Mouse (Mus musculus): ENCODE results near the gene Vldlr.

The Vldlr gene

DNA sequence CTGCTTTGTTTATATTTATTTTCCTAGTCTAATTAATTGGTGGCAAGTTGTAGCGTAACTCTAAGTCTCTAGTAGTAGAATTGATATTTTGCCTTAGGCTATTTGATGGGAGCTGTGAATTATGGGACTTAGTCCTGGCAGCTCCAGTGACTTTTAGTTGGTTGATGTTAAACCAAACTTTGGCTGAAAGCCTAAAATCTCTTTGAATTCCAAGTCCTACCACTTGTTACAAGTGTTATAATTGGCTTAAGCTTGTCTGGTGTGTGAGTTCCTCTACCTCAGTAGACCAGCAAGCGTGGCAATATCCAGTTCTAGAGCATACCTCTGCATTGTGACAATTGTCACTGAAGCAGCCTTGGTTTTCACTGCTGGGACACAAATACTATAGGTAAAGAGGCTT lies 17.1 kb downstream of the Vldlr start:
- DNase-seq (ENCODE audit: low read depth, low spot score): no peak

DNA sequence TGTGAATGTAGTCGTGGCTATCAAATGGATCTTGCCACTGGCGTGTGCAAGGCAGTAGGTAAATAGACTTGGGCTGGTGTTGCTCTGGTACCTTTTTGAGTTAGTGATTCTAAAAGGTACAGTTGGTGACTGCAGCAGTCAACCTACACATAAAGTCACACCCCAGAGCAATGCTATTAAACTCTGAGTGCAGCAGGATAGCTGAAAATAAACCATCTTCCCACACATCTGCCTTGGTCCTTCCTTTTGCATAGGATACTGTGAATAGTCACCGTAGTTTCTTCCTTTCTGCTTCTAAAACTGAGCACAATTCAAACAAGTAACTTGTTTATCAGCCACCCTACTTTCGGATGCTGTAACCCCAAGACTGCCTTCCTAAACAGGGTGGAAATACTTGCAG lies 23.6 kb downstream of the Vldlr start:
- DNase-seq (ENCODE audit: low read depth, low spot score): no peak

DNA sequence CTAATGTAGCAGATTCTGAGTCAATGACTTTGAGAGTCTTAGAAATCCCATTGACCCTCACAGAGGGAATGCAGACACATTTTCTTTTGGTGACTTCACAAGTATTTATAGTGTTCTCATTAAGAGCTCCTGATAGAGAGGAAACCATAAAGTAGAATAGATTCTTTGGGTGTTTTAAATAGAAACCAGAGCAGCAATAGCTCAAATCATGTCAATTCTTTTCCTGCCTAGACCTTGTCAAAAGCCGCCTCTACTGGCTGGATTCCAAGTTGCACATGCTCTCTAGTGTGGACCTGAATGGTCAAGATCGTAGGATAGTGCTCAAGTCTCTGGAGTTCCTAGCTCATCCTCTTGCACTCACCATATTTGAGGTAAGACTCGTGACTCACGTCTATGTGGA lies 27.2 kb downstream of the Vldlr start:
- no peak for DNase-seq (ENCODE audit: low read depth, low spot score)

DNA sequence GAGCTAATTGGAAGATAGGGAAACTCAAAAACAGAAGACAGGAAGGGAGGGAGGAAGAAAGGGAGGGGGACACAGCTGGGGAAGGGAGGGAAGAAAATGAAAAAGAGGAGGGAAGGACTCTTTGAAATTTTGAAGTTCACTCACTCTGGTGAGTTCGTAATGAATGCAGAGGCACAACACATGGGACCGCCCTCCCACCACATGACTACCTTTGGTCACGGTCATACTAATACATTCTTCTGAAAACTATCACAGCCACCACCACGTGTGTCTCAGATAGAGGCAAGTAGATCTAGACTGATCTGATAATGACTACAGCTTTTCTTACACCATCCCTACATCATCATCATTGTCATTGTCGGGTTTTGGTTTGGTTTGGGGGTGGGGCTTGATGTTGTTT lies 38.5 kb downstream of the Vldlr start:
- DNase-seq (ENCODE audit: low read depth, low spot score): no peak

DNA sequence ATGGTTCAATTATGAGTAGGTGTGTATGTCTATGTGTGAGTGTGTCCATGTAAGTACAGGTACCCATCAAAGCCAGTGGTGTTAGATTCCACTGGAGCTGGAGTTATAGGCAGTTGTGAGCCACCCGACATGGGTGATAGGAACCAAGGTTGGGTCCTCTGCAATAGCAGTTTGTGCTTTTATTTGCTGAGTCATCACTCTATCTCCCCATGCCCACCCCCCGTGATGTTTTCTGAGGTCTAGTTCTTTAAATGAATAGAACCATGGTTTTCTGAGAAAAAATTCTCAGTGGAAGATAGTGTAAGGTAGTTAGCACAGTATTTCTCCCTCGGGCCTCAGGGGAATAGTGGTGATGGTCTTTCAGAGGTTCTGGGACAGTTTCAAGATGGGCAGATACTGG lies 39.4 kb downstream of the Vldlr start:
- no peak for DNase-seq (ENCODE audit: low read depth, low spot score)

DNA sequence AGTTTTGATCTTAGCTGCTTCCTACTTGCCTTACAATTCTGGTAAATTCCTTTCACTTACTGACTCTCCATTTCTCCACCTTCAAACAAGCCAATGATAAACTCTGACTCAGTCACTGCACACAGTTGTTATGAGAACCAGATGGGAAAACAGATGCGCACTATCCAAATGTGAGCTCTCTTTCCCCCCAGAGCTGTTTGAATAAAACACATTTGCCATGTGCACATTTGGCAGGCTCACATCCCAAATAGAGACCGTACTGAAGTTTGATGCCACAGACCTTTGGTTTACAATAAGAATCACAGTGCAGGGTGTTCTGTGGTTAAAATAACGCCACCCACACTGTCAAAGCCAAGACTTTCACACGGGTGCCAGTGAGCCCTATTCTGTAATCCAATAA lies 43.8 kb downstream of the Vldlr start:
- DNase-seq (ENCODE audit: low read depth, low spot score): no peak

DNA sequence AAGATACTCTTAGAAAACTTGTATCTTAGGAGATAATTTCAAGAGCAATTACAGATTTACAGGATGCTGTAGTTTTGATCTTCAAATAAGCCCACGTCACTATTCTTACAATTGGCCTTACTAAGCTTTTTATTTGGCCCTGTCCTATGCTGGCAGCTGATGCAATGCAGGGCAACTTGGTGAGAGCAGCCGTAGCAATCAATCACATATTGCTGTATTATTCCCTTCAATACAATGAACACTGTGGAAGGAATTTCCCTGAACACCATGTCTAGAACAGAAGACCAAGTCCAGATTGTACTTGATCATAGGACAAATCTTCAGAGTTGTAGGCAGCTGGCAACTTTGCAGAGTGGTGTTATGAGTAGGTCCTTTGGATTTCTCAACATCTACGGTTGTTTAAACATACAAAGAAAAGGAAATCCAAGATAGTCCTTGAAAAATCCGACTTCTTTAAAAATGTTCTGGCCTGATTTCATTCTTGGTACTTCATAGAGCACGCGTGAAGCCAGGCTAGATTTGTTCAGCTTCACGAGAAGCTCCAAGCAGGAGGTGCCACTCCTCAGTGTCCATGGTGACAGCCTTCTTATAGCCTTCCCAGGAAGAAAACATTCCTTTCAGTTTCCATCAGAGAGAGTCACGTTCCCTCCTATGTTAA lies 44.5 kb downstream of the Vldlr start:
- no peak for DNase-seq (ENCODE audit: low read depth, low spot score)

DNA sequence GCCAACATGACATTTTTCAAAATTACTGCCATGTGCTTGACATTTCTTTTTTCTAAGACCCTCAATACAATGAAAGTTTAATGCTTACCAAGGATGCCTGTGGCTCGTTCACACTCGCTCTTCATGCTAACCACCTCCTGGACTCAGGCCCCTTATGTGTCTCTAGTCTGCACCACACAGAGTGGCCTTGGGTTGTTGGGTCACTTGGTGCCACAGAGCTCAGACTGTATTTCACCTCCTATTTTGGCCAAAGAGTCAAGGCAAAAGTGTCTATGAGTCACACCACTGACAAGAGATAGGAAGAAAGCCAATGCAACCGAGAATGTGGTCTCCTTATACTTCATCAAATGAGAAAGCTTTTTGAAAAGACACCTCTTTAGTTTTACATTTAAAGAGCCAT lies 45.9 kb downstream of the Vldlr start:
- no peak for DNase-seq (ENCODE audit: low read depth, low spot score)

DNA sequence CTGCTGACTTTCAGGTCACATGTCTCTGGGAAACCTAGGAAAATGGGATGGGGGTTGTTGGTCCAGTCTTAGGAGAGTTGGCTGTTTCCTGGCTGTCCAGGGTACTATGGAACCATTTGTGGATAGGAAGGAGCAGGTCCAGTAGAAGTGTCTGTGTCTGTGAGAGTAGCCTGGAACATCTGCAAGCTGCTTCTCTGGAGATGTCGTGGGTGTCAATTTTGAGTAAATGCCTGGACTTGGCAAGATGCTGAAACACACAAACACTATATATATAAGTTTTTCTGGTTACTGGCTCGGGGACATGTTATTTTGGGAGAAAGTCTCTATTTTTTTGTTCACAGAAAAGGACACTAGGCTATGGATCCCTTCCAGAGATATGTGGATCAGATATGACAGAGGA lies 57.1 kb downstream of the Vldlr start:
- DNase-seq (ENCODE audit: low read depth, low spot score): no peak

DNA sequence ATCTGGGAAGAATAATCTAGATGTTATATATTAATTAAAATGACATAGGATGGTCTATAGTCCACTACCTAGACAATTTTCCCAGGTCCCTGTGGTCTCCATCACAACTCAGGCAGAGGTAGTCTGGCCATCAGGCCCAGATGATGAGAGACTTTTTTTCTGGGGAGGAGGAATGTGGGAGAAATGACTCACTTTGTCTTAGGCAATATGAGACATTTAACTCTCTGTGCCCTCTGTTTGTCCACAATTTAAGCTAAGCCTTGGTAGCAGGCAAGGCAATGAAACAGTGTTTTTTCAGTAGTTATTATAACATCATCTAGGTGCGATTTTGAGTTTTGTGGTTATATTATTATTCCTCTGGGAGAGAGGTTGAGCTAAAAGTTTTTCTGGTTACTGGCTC lies 58.1 kb downstream of the Vldlr start:
- no peak for DNase-seq (ENCODE audit: low read depth, low spot score)

DNA sequence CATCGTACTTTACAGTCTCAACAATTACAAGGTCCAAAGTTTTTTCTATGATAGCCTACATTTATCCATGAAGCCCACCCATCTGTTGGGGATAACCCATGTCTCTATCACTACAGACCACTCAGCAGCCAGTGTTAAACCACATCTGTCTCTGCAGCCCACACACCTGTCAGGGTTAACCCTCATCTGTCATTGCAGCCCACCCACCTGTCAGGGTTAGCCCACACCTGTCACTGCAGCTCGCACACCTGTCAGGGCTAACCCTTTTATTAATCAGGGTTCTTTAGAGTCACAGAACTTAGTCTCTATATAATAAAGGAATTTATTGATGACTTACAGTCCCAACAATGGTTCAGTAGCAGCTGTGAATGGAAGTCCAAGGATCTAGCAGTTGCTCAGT lies 62.9 kb downstream of the Vldlr start:
- no peak for DNase-seq (ENCODE audit: low read depth, low spot score)
